Mouse (Mus musculus) G1E (cell line): Measurements from ENCODE around the gene Prmt8. TPM values are rescaled to one million over a fixed set of nuclear protein-coding genes. Genes with fewer than 3 reads are reported as not detected.

ENCODE experiments used
- ATAC-seq: 2 replicates; pipeline ENCODE4 v1.8.0; 2016; ENCODE audit warnings: mild to moderate bottlenecking; ENCODE audit not compliant: insufficient number of reproducible peaks, poor library complexity, low FRiP score, severe bottlenecking; ENCODE audit errors: extremely low read depth
- DNase-seq: peaks from one replicate; pipeline ENCODE4 v3.0.0; 2012; ENCODE audit warnings: low spot score
- H3K27me3 ChIP-seq: 2 replicates; pipeline ENCODE4 v1.6.1; 2012; ENCODE audit warnings: mild to moderate bottlenecking, low read length, inconsistent platforms; ENCODE audit not compliant: insufficient read depth
- H3K36me3 ChIP-seq: replicated peaks from 2 replicates; pipeline ENCODE3; 2012; ENCODE audit warnings: mild to moderate bottlenecking, inconsistent platforms
- H3K4me1 ChIP-seq: 2 replicates; pipeline ENCODE4 v1.6.1; 2012; ENCODE audit warnings: low read depth, low read length, inconsistent platforms, mixed read lengths; ENCODE audit not compliant: insufficient read depth
- H3K4me3 ChIP-seq: 2 replicates; pipeline ENCODE4 v1.5.1; 2012; ENCODE audit warnings: low read depth, mild to moderate bottlenecking, inconsistent platforms, low read length, moderate library complexity, mixed read lengths
- H3K9me3 ChIP-seq: replicated peaks from 2 replicates; pipeline ENCODE4 v1.6.1; 2012; ENCODE audit warnings: inconsistent platforms
- CTCF ChIP-seq: IDR thresholded peaks from 2 replicates; pipeline ENCODE4 v1.5.1; 2012; ENCODE audit warnings: low read depth, low read length, inconsistent platforms, mixed read lengths
- GATA1 ChIP-seq: IDR thresholded peaks from 2 replicates; pipeline ENCODE4 v1.6.1; 2012; ENCODE audit warnings: borderline replicate concordance, low read length, inconsistent platforms, mixed read lengths
- GATA2 ChIP-seq: IDR thresholded peaks from 2 replicates; pipeline ENCODE4 v1.6.1; 2012; ENCODE audit warnings: low read depth, low read length, inconsistent platforms, borderline replicate concordance
- POLR2AphosphoS5 ChIP-seq: IDR thresholded peaks from 2 replicates; pipeline ENCODE4 v1.6.1; 2012; ENCODE audit warnings: low read depth, low read length, inconsistent platforms; ENCODE audit not compliant: insufficient replicate concordance
- TAL1 ChIP-seq: conservative IDR thresholded peaks from 2 replicates; pipeline ENCODE4 v1.6.1; 2012; ENCODE audit warnings: low read depth, low read length, inconsistent platforms, mixed read lengths
- polyA plus RNA-seq: library from polyadenylated mRNA; stranded (reverse); fragments of >175 nt; gene quantifications from 2 replicates; pipeline ENCODE4 v1.2.3, GENCODE M21; 2012
- total RNA-seq, 2 experiments: library from RNA; stranded (forward) in 1 of 2; stranded (reverse) in 1 of 2; fragments of 200-1000 nt in 1 of 2; fragments of >200 nt in 1 of 2; fragmentation: Nextera tagmentation in 1 of 2; gene quantifications; 2 replicates each; pipeline ENCODE4 v1.2.3; 2014 to 2017

Prmt8 gene
- total and polyA plus RNA-seq, 3 experiments: 0.05 TPM; not detected in 2

DNA sequence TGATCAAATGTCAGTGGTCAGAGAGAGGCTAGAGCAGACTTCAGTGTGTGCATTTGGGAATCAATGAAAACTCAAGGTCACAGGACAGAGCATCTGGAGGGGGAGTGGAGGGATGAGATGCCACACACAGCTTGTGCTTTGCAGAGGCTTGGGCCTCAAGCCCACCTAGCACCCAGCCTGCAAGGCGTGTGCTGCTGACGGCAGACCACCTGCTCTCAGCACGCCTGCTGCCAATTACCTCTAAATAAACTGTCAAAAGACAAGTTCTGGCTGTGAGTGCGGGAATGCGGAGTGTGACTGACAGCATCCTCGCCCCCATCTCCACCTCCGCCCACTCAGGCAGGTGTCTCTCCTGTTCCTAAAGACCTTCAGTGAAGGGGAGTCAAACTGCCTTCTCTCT is 77.0 kb downstream of the Prmt8 start:
- Histone ChIP-seq H3K4me3 (peak overlapping the region; percentile 40; the same call in 1 of the 2 replicates), H3K36me3 (no peaks in the 10 kb centered on the region), H3K27me3 (no peaks in the 10 kb centered on the region), H3K9me3 (peaks cover 87% of the 10 kb centered on the region), H3K4me1 (no peaks in the 10 kb centered on the region)
- no peak for ATAC-seq
- DNase-seq: no peak
- TF ChIP-seq POLR2AphosphoS5 (no peak), GATA2 (no peak), CTCF (no peak), TAL1 (no peak), GATA1 (no peak)

DNA sequence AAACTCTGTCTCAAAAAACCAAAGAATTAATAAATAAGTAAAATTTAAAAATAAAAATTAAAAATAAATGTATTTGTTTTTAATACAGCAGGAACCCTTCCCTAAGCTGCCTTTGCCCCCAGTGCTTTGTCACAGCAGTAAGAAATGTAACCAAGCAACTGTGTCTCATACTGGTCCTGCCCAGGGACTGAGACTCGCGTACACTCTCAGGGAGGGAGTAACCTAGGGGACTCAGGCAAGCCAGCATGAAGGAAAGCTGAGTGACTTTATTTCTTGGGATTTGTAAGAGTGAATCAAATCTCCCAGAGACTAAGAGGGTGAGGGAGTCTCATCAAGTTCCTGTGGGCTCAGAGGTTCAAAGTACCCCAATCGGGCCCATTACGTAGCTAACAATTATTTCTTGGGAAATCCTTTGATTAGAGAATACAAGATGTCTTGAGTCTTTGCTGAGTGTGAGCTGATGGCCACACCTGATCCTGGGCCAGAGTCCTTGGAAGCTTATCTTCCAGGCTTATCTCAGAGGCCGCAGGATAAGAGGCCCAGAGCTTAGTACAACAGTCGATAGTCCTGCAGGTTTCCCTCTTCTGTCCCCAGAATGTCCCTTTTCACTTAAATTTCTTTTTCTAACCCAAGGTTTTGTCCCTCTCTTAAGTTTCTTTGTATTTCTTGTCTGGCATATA is 82.0 kb downstream of the Prmt8 start:
- no peaks in the 10 kb centered on the region for H3K27me3 ChIP-seq
- TF ChIP-seq GATA1 (no peak), CTCF (no peak), TAL1 (no peak), GATA2 (no peak), POLR2AphosphoS5 (no peak)
- ATAC-seq: no peak

GRCm38 (mm10) chr6:127684981-127685380 is 84.3 kb downstream of the Prmt8 start:
- no peak for TF ChIP-seq CTCF
- TF ChIP-seq POLR2AphosphoS5: no peak
- TF ChIP-seq TAL1: no peak
- no peak for TF ChIP-seq GATA2
- TF ChIP-seq GATA1: no peak
- H3K4me3 ChIP-seq: no peak overlapping the region
- DNase-seq (no peak), ATAC-seq (no peak)
- H3K27me3 ChIP-seq: no peaks in the 10 kb centered on the region
- no peaks in the 10 kb centered on the region for H3K36me3 ChIP-seq
- H3K4me1 ChIP-seq: no peaks in the 10 kb centered on the region
- H3K9me3 ChIP-seq: peaks cover 86% of the 10 kb centered on the region

More for the DNA sequence above, 82.0 kb downstream of the Prmt8 start:
- Histone ChIP-seq H3K4me1 (no peaks in the 10 kb centered on the region), H3K9me3 (peaks cover 89% of the 10 kb centered on the region), H3K36me3 (no peaks in the 10 kb centered on the region), H3K4me3 (no peak overlapping the region)
- DNase-seq: no peak

GRCm38 (mm10) chr6:127683561-127683960 is 85.7 kb downstream of the Prmt8 start:
- peaks cover 84% of the 10 kb centered on the region for H3K9me3 ChIP-seq
- no peaks in the 10 kb centered on the region for H3K27me3 ChIP-seq
- no peak for ATAC-seq

GRCm38 (mm10) chr6:127680784-127681183 is 88.5 kb downstream of the Prmt8 start:
- no peaks in the 10 kb centered on the region for H3K27me3 ChIP-seq
- DNase-seq: no peak
- no peaks in the 10 kb centered on the region for H3K4me1 ChIP-seq
- H3K36me3 ChIP-seq: no peaks in the 10 kb centered on the region
- no peak overlapping the region for H3K4me3 ChIP-seq
- no peak for ATAC-seq
- H3K9me3 ChIP-seq: peaks cover 85% of the 10 kb centered on the region
- no peak for TF ChIP-seq CTCF

More at GRCm38 (mm10) chr6:127683561-127683960, 85.7 kb downstream of the Prmt8 start:
- Histone ChIP-seq H3K4me1 (no peaks in the 10 kb centered on the region), H3K36me3 (no peaks in the 10 kb centered on the region), H3K4me3 (no peak overlapping the region)
- DNase-seq: no peak
- TF ChIP-seq TAL1: no peak
- TF ChIP-seq POLR2AphosphoS5: no peak
- no peak for TF ChIP-seq GATA2
- TF ChIP-seq GATA1: no peak
- TF ChIP-seq CTCF: no peak

DNA sequence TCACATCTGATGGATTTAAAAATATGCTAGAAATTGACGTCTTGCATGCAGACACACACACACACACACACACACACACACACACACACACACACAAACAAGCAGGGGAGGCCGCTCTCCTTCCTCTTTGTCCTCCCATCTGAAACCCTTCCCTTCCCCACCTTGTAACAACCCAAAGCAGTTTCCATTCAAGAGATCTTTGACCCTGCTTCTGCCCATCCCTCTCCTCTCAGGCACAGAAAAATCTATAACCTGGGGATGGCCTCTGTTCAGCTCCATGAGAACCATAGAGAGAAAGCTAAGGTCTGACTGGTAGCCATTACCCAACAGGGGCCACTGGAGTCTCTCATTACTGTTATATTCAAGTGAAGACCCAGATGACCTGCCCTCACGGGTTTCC is 90.3 kb downstream of the Prmt8 start:
- no peaks in the 10 kb centered on the region for H3K36me3 ChIP-seq
- ATAC-seq (no peak), DNase-seq (no peak)
- no peaks in the 10 kb centered on the region for H3K4me1 ChIP-seq
- H3K27me3 ChIP-seq: no peaks in the 10 kb centered on the region
- H3K4me3 ChIP-seq: no peak overlapping the region
- TF ChIP-seq TAL1 (no peak), GATA2 (no peak), CTCF (no peak), POLR2AphosphoS5 (no peak), GATA1 (no peak)
- peaks cover 75% of the 10 kb centered on the region for H3K9me3 ChIP-seq
